Mouse (Mus musculus): Measurements from ENCODE around the gene Lgi2. TPM values are rescaled to one million over a fixed set of nuclear protein-coding genes. Genes with fewer than 3 reads are reported as not detected.

Gene Lgi2
- total RNA-seq, 2 experiments from 2014 or later: 44.6 to 57.0 TPM

GRCm38 (mm10) chr5:52543770-52544169 lies 22.5 kb downstream of the Lgi2 start:
- intact Hi-C loops (cut with DNase I): no loop called here

DNA sequence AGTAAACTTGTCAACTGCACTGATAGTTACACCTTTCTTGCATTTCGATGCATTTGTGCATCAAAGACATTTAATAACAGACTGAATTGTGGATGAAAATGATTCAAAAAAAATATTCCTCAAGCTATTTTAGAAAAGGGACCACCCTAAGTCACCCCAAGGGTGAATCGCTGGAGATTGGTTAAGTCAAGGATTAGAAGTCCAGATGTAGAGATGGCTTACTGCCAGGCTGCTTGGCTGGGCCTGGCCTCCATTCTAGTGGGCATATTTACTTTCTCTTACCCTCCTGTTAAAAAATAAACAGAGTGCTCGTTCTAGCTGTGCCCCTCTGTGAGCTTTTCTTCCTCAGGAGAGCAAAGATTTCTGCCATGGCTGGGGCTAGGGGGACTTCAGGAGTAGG lies 26.1 kb downstream of the Lgi2 start:
- intact Hi-C loops (cut with DNase I): no loop called here
- DNase-seq (ENCODE audit: low spot score in 2 of 2): no peak

More at GRCm38 (mm10) chr5:52543770-52544169, 22.5 kb downstream of the Lgi2 start:
- no peak for DNase-seq (ENCODE audit: low spot score in 2 of 2)

- no peak for DNase-seq (ENCODE audit: low spot score in 2 of 2)
- intact Hi-C loops (cut with DNase I): no loop called here
Measured at GRCm38 (mm10) chr5:52539483-52539882, 26.8 kb downstream of the Lgi2 start.

GRCm38 (mm10) chr5:52537024-52537423 lies 29.2 kb downstream of the Lgi2 start:
- intact Hi-C loops (cut with DNase I): no loop called here
- no peak for DNase-seq (ENCODE audit: low spot score in 2 of 2)

DNA sequence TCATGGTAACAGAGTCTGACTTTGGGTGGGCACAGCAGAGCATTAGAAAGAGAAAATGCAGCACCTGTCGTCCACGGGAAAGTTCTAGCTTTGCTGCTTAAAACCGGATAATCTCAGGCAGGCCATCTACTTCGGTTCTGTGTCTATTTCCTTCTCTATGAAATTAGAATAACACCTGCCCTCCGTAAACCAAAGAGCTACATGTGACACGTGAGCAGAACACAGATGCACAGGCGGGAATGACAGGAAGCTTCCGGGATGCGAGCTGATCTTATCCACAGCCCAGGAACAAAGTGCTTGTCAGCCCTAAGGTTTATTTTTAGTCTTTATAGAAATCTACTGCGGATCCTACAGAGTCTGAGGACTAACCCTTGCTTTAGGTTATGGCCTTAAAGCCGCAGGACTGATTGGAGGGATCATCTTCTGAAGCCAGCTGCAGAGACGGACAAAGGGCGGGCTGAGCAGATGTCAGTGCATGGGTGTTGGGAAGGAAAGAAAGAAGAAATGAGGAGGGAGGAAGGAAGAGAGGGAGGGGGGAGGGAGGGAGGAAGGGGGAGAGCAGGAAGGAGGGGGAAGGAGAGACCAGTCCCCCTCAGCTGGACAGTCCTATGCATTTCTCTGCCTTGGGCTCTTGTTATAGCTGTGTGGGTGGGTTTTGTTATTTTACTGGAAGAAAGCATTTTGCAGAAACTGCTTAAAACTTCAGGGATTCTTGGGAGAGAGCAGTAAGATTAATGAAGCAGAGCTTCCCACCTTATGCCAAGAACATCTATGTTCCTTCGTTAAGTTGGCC lies 31.3 kb downstream of the Lgi2 start:
- DNase-seq (ENCODE audit: low spot score in 2 of 2): peak in 1 of 2 experiments; percentile 16
- intact Hi-C loops (cut with DNase I): no loop called here

DNA sequence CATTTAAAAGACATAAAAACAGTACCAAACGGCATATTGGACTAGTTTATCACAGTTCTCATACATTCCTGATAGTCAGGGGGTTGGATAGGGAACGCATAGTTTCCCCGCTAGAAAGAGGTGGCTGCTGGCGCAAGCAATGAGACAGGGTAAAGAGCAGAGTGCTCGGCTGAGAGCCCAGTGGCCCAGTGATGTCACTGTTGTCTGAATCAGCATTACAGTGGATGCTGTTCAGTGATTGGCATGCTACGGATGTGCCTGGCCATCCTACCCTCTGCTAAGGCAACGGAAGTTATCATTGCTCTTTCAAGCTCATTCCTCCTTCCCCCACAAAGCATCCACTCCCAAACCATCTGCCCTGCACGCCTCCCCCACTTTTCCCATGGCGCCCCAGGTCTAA lies 32.6 kb downstream of the Lgi2 start:
- intact Hi-C loops (cut with DNase I): no loop called here
- DNase-seq (ENCODE audit: low spot score in 2 of 2): no peak

DNA sequence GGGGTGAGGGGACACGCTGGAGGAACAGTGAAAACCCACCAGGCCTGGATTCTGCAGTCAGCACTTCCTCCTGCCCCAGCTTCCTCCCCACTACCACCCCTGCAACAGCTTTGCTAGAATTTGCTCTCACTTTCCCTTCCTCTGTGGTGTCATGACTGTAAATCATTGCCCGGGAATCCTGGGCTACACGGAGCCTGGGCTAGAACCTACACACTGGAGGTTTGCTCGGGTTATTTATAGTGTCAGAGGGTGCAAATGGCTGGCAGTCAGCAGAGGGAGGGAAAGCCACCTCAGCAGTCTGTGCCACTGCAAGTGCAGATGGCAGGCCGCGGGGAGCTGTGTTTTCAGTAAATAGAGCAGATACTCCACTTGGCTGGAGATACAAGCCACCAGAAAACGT lies 37.7 kb downstream of the Lgi2 start:
- intact Hi-C loops (cut with DNase I): no loop called here
- peak in 1 of 2 experiments; percentile 56 for DNase-seq (ENCODE audit: low spot score in 2 of 2)

GRCm38 (mm10) chr5:52526324-52526986 lies 39.8 kb downstream of the Lgi2 start:
- no peak for DNase-seq (ENCODE audit: low spot score in 2 of 2)
- intact Hi-C loops (cut with DNase I): no loop called here

- DNase-seq (ENCODE audit: low spot score in 2 of 2): peak; percentile 51 to 76
- intact Hi-C loops (cut with DNase I): loop anchor here (5.0 kb wide), 3 partner anchors 257 to 412 kb away; no protein-coding TSS in a partner anchor
Measured at GRCm38 (mm10) chr5:52524207-52524606, 42.1 kb downstream of the Lgi2 start.

GRCm38 (mm10) chr5:52519921-52520320 lies 46.3 kb downstream of the Lgi2 start:
- DNase-seq (ENCODE audit: low spot score in 2 of 2): no peak
- intact Hi-C loops (cut with DNase I): loop anchor here (5.0 kb wide), 5 partner anchors 137 to 408 kb away; no protein-coding TSS in a partner anchor

DNA sequence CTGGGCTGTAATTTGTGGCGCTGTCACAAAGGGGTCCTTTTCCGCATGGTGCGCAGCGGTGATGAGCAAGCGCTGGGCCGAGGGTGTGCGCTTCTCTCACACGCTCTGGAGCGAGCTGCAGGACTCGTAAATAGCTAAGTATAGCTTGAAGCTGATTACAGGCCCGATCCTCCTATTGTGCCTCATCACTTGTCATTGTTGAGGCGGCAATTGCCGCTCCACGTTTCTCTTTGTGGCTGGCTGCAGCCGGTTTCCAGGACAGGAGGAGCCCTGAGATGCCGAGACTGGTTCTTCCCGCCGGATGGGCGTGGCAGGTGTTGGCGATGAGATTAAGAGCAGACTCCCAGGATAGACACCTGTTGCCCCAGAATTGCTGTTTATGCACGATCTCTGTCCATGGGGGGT lies 50.2 kb downstream of the Lgi2 start:
- DNase-seq (ENCODE audit: low spot score in 2 of 2): peak; percentile 23 to 38
- intact Hi-C loops (cut with DNase I): loop anchor here (5.0 kb wide), 2 partner anchors 141 to 306 kb away; no protein-coding TSS in a partner anchor

GRCm38 (mm10) chr5:52515246-52516021 lies 50.8 kb downstream of the Lgi2 start:
- DNase-seq (ENCODE audit: low spot score in 2 of 2): peak; percentile 70 to 72
- intact Hi-C loops (cut with DNase I): loop anchor here (5.0 kb wide), 2 partner anchors 142 to 307 kb away; no protein-coding TSS in a partner anchor

- DNase-seq (ENCODE audit: low spot score in 2 of 2): peak in 1 of 2 experiments; percentile 36
- intact Hi-C loops (cut with DNase I): no loop called here
Measured at GRCm38 (mm10) chr5:52511089-52511488, 55.2 kb downstream of the Lgi2 start.

DNA sequence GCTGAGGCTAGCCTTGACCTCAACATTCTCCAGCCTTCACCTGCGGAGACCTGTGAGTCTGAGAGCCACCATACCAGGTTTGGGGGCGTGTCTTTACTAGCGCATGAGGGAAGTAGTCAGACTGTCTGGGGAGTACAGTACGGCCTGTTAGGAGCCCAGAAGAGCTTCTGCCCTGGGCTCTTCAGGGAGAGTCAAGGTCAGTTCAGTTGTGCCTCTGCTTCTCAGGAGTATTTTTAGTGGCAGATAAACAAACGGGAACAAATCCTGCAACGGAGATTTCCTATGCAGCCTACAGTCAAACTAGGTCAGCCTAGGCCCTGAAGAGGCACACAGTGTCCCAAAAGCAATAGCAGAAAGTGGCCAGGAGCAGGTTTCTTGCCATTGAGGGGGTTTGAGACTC lies 56.8 kb downstream of the Lgi2 start:
- intact Hi-C loops (cut with DNase I): no loop called here
- DNase-seq (ENCODE audit: low spot score in 2 of 2): no peak

DNA sequence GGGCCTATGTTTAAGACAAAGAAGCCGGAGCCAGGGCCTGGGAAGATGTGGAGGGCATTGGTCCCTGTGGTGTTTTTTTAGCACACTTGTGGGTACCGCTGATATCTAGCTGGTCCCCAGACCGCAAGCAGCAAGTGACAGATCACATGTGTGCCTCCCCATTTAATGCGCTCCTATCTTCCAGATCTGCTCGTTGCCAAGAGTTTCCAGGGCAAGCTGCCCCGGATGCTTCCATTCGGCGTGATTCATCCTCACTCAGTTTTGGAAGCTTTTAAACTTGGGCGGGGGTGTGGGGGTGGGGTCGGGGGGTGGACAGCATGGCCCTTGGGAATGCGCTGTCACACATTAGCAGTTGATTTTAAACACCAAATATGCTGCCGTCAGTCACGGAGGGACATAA lies 61.6 kb downstream of the Lgi2 start:
- DNase-seq (ENCODE audit: low spot score in 2 of 2): no peak

GRCm38 (mm10) chr5:52504148-52504547 lies 62.1 kb downstream of the Lgi2 start:
- intact Hi-C loops (cut with DNase I): no loop called here

More for the DNA sequence above, 61.6 kb downstream of the Lgi2 start:
- intact Hi-C loops (cut with DNase I): no loop called here

GRCm38 (mm10) chr5:52495671-52496070 lies 70.6 kb downstream of the Lgi2 start:
- no peak for DNase-seq (ENCODE audit: low spot score in 2 of 2)
- intact Hi-C loops (cut with DNase I): no loop called here

More at GRCm38 (mm10) chr5:52504148-52504547, 62.1 kb downstream of the Lgi2 start:
- peak; percentile 12 to 35 for DNase-seq (ENCODE audit: low spot score in 2 of 2)

DNA sequence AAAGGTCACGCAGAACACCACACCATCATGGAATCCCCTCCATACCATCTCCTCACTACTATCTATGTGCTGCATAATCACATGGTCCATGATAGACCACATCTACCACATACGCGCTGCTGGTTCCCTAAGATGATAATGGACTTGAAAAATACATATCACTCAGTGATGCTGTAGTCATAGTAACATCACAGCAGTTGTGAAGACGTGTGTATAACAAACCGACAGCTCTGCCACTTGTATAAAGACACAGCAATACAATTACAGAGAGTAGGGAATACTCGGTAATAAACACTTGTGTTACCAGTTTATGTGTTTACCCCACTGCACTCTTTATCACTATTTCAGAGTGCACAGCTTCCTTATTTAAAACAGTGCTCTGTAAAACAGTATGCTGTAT lies 74.8 kb downstream of the Lgi2 start:
- intact Hi-C loops (cut with DNase I): no loop called here
- DNase-seq (ENCODE audit: low spot score in 2 of 2): no peak

DNA sequence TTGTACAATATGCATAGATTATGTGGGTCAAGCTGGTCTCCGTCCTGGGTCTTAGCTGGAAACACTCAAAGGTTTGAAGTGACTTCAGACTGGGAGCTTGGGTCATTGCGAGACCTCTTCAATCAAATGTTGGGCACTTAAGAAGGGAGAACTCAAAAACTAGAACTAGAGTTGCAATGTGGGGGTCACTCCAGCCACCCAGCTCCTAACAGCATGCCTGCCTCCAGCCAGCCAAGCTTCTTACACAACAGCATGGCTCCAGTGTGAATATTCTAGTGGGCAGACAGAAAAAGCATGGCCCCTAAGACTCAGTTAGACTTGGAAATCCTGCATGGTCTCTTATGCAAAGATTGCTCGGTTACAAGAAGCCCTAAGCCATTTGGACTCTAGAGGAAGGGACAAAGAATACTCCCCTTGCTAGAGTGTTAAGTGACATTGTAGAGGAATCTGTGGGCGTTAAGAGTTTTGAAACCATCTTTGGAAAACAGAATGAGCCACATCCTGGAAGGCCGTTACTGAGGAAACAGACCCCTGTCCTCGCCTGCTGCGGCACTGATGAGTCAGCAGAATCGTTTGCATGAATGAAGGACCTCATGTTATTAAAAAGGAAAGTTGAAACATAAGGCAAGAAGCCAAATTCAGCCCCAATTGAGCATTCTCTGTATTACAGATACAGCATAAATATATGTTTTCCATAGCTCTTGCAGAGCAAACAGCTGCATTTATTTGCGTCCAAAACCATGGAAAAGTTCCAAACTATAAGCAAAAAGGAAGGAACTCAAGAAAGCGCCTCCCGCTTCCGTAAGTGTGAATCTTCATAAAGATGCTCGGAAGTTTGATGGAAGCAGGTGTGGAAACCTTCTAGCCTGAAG lies 78.5 kb downstream of the Lgi2 start:
- DNase-seq (ENCODE audit: low spot score in 2 of 2): no peak
- intact Hi-C loops (cut with DNase I): no loop called here
